Mouse (Mus musculus) brain, embryonic 14.5 days (tissue): Measurements from ENCODE around the gene Cracr2a.

ENCODE experiments used
- CTCF ChIP-seq: fragments of 200-500 bp; IDR thresholded peaks from 2 replicates; pipeline ENCODE4 v1.5.1; 2012; ENCODE audit warnings: inconsistent platforms, mild to moderate bottlenecking, moderate library complexity, borderline replicate concordance; ENCODE audit not compliant: insufficient read depth, insufficient read length; ENCODE audit errors: extremely low read depth
- POLR2A ChIP-seq: fragments of 200-500 bp; IDR thresholded peaks from 2 replicates; pipeline ENCODE4 v1.6.1; 2012; ENCODE audit warnings: mild to moderate bottlenecking, inconsistent platforms, borderline replicate concordance; ENCODE audit not compliant: poor library complexity, insufficient read depth, insufficient read length, severe bottlenecking; ENCODE audit errors: extremely low read depth

DNA sequence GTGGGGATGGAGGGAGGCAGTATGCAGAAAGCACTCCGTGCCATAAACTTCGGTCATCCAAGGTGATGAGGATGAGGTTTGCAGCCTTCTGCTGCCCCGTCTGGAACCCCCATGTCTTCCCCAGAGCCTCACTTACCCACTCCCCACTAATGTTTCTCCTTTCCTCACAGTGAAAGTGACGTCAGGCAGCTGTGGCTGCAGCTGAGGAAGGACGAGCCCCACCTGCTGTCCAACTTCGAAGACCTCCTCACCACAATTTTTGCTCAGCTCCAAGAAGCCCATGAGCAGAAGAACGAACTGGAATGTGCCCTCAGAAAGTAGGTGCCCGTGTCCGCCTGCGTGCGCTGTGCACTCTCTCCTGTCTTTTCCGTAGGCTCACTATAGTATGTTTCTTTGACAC lies 50.1 kb downstream of the Cracr2a start:
- no peak for TF ChIP-seq CTCF
- no peak for TF ChIP-seq POLR2A
